Comparison of ENCODE assay signal across 18 mouse cellular contexts in the genomic region with DNA sequence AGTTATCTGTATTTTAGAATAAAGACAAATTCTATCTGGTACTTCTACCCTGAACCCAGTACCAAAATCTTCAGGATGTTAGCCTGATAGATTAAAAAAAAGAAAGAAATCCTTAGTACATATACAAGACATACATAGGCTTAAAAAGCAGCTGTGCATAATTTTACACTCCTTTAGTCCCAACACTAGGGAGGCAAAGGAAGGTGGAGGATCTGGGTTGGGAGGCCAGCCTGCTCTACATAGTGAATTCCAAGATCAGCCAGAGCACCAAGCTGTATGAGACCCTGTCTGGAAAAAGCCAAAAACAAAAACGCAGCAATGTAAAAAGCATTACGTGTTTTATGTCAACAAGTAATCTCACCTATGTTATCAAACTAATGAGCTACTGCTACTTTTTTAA. TPM values are rescaled to one million over a fixed set of nuclear protein-coding genes. Genes with fewer than 3 reads are reported as not detected.
DNase-seq lines count a peak whose midpoint lies in the region; ATAC-seq and TF ChIP-seq lines count a peak whose summit lies in the region.
"Had no signal": no experiment of that assay in that cellular context is flagged by ENCODE, and none has a peak within 500 bp of the region (broad histone marks: within the 10 kb centered on the region; RNA-seq: fewer than 3 reads in every experiment).

No protein-coding gene starts in this region.

- H3K9ac ChIP-seq in heart, postnatal 0 days (replicated peaks; ENCODE audit: low read depth, low read length) = no peak overlapping the region
- no peak overlapping the region for H3K9ac ChIP-seq in lung, embryonic 14.5 days
- no peak overlapping the region for H3K9ac ChIP-seq in liver, postnatal 0 days (replicated peaks)
- H3K9ac ChIP-seq: embryonic facial prominence, embryonic 12.5 days; forebrain, embryonic 15.5 days had no signal

- no peak overlapping the region for H3K27ac ChIP-seq in cerebellum, adult 2 months (ENCODE audit: insufficient read depth, low read length)
- no peak overlapping the region for H3K27ac ChIP-seq in heart, postnatal 0 days (ENCODE audit: low read depth)
- H3K27ac ChIP-seq in heart, embryonic 10.5 days = no peak overlapping the region
- H3K27ac ChIP-seq in lung, embryonic 14.5 days (ENCODE audit: low read depth) = no peak overlapping the region
- H3K27ac ChIP-seq in liver, postnatal 0 days (ENCODE audit: low read depth) = no peak overlapping the region
- H3K27ac ChIP-seq: embryonic facial prominence, embryonic 12.5 days; forebrain, embryonic 15.5 days had no signal

- no peak for TF ChIP-seq EP300 in heart, postnatal 0 days (IDR thresholded peaks at IDR 0.05; ENCODE audit: low read depth)
- no peak for TF ChIP-seq EP300 in liver, postnatal 0 days (IDR thresholded peaks at IDR 0.05; ENCODE audit: low read depth)

- H3K4me2 ChIP-seq in heart, postnatal 0 days (ENCODE audit: low read depth, low read length) = peak overlapping the region; percentile 21; the same call in 1 of the 2 replicates
- peak overlapping the region; percentile 4; the same call in 1 of the 2 replicates for H3K4me2 ChIP-seq in lung, embryonic 14.5 days
- H3K4me2 ChIP-seq in liver, postnatal 0 days (ENCODE audit: low read depth, low read length) = peak overlapping the region; percentile 75
- H3K4me2 ChIP-seq: embryonic facial prominence, embryonic 12.5 days; forebrain, embryonic 15.5 days had no signal

- no peak for DNase-seq in cerebellum, adult 2 months
- no peak for DNase-seq in cerebellum, postnatal 4 days (ENCODE audit: low spot score in 2 of 2)
- no peak for DNase-seq in heart, postnatal 0 days (ENCODE audit: low spot score)
- no peak for DNase-seq in heart, embryonic 10.5 days (ENCODE audit: low spot score)
- DNase-seq in lung, embryonic 14.5 days = no peak
- DNase-seq in lung, adult 2 months = no peak
- no peak for DNase-seq in liver, postnatal 0 days
- no peak for DNase-seq in right cerebral cortex, adult 2 months (ENCODE audit: low spot score in 2 of 2)
- DNase-seq: adrenal gland, postnatal 14 days; cerebellum, postnatal 14 days; thymus, adult 2 months had no signal

- H3K36me3 ChIP-seq in heart, postnatal 0 days (replicated peaks; ENCODE audit: control insufficient read depth, insufficient read depth, low read length) = peaks cover 12% of the 10 kb centered on the region
- H3K36me3 ChIP-seq in heart, embryonic 10.5 days = peaks cover 36% of the 10 kb centered on the region
- peaks cover 45% of the 10 kb centered on the region for H3K36me3 ChIP-seq in lung, embryonic 14.5 days (ENCODE audit: insufficient read depth)
- H3K36me3 ChIP-seq in liver, postnatal 0 days (replicated peaks; ENCODE audit: insufficient read depth, low read length) = peaks cover 43% of the 10 kb centered on the region

- H3K27me3 ChIP-seq in cerebellum, adult 2 months (ENCODE audit: control insufficient read depth, insufficient read depth, low read length) = no peaks in the 10 kb centered on the region
- no peaks in the 10 kb centered on the region for H3K27me3 ChIP-seq in heart, postnatal 0 days (ENCODE audit: control insufficient read depth, insufficient read depth, low read length)
- H3K27me3 ChIP-seq in heart, embryonic 10.5 days (ENCODE audit: insufficient read depth, poor library complexity, severe bottlenecking) = no peaks in the 10 kb centered on the region
- H3K27me3 ChIP-seq in lung, embryonic 14.5 days (ENCODE audit: insufficient read depth, low read length) = no peaks in the 10 kb centered on the region
- H3K27me3 ChIP-seq in liver, postnatal 0 days (ENCODE audit: insufficient read depth, low read length) = no peaks in the 10 kb centered on the region
- H3K27me3 ChIP-seq: embryonic facial prominence, embryonic 12.5 days; forebrain, embryonic 15.5 days; megakaryocyte, embryonic 14.5 days had no signal

- no peak for ATAC-seq in heart, postnatal 0 days (ENCODE audit: insufficient read depth, low read depth)
- no peak for ATAC-seq in lung, embryonic 14.5 days (ENCODE audit: insufficient read depth)
- ATAC-seq in liver, postnatal 0 days = no peak
- ATAC-seq: forebrain, embryonic 15.5 days had no signal

- 13% methylated on average over 2 of the region's 2 CpGs for WGBS in cerebellum, adult 2 months
- WGBS in heart, postnatal 0 days = 48% methylated on average over 2 of the region's 2 CpGs
- 86% methylated on average over 2 of the region's 2 CpGs for WGBS in heart, embryonic 10.5 days
- WGBS in lung, embryonic 14.5 days = 77% methylated on average over 2 of the region's 2 CpGs
- 40% methylated on average over 2 of the region's 2 CpGs for WGBS in lung, adult 2 months
- 72% methylated on average over 2 of the region's 2 CpGs for WGBS in liver, postnatal 0 days (ENCODE audit: insufficient replicate concordance)

- peaks cover 2% of the 10 kb centered on the region; the same call in 1 of the 2 replicates for H3K4me1 ChIP-seq in cerebellum, adult 2 months (ENCODE audit: control insufficient read depth, insufficient read depth, low read length)
- peaks cover 21% of the 10 kb centered on the region for H3K4me1 ChIP-seq in heart, postnatal 0 days (ENCODE audit: control insufficient read depth, insufficient read depth)
- H3K4me1 ChIP-seq in heart, embryonic 10.5 days = 0 out of 2 replicates have a peak, but pooled peaks cover 12% of the 10 kb centered on the region
- peaks cover 10% of the 10 kb centered on the region; the same call in 1 of the 2 replicates for H3K4me1 ChIP-seq in lung, embryonic 14.5 days (ENCODE audit: insufficient read depth)
- H3K4me1 ChIP-seq in lung, adult 2 months (ENCODE audit: control insufficient read depth, insufficient read depth, low read length) = peaks cover 10% of the 10 kb centered on the region
- peaks cover 23% of the 10 kb centered on the region for H3K4me1 ChIP-seq in liver, postnatal 0 days (ENCODE audit: insufficient read depth)

- no peaks in the 10 kb centered on the region for H3K9me3 ChIP-seq in heart, postnatal 0 days (replicated peaks; ENCODE audit: control insufficient read depth, low read length)
- no peaks in the 10 kb centered on the region for H3K9me3 ChIP-seq in heart, embryonic 10.5 days
- no peaks in the 10 kb centered on the region for H3K9me3 ChIP-seq in lung, embryonic 14.5 days (ENCODE audit: low read depth, low read length)
- no peaks in the 10 kb centered on the region for H3K9me3 ChIP-seq in liver, postnatal 0 days (ENCODE audit: low read length)
- H3K9me3 ChIP-seq: embryonic facial prominence, embryonic 12.5 days; forebrain, embryonic 15.5 days; megakaryocyte, embryonic 14.5 days had no signal

- no peak for TF ChIP-seq POLR2A in cerebellum, adult 2 months (IDR thresholded peaks at IDR 0.05; ENCODE audit: borderline replicate concordance, insufficient read depth, low read length)
- TF ChIP-seq POLR2A in lung, adult 2 months (IDR thresholded peaks at IDR 0.05; ENCODE audit: borderline replicate concordance, extremely low read depth, low read depth, low read length) = no peak

- H3K4me3 ChIP-seq in cerebellum, adult 2 months (replicated peaks; ENCODE audit: insufficient read depth, low read depth, low read length) = peak overlapping the region; percentile 19
- H3K4me3 ChIP-seq in heart, postnatal 0 days (ENCODE audit: low read depth, low read length) = no peak overlapping the region
- no peak overlapping the region for H3K4me3 ChIP-seq in heart, embryonic 10.5 days
- no peak overlapping the region for H3K4me3 ChIP-seq in lung, embryonic 14.5 days (ENCODE audit: low read depth, low read length)
- no peak overlapping the region for H3K4me3 ChIP-seq in lung, adult 2 months (replicated peaks; ENCODE audit: extremely low read depth, low read depth, low read length)
- 0 out of 2 replicates have a peak overlapping the region, but pooled peaks have one; percentile 91 for H3K4me3 ChIP-seq in liver, postnatal 0 days (ENCODE audit: low read depth, low read length)
- H3K4me3 ChIP-seq: embryonic facial prominence, embryonic 12.5 days; forebrain, embryonic 15.5 days; megakaryocyte, embryonic 14.5 days had no signal

- no peak for TF ChIP-seq CTCF in cerebellum, adult 2 months (IDR thresholded peaks at IDR 0.05; ENCODE audit: borderline replicate concordance, insufficient read depth, low read depth, low read length)
- TF ChIP-seq CTCF in heart, postnatal 0 days (IDR thresholded peaks at IDR 0.05; ENCODE audit: low read depth) = no peak
- TF ChIP-seq CTCF in lung, embryonic 14.5 days (IDR thresholded peaks at IDR 0.05; ENCODE audit: low read depth) = no peak
- TF ChIP-seq CTCF in lung, adult 2 months (IDR thresholded peaks at IDR 0.05; ENCODE audit: insufficient read depth, low read length) = no peak
- no peak for TF ChIP-seq CTCF in liver, postnatal 0 days (IDR thresholded peaks at IDR 0.05; ENCODE audit: low read depth)

RNA-seq across cellular contexts. Expression of a gene that starts 4.3 kb away (rescaled TPM):
- polyA plus RNA-seq in cerebellum, adult 2 months (2012; rRNA removed) = 254 and 281 TPM in 2 replicates
- total RNA-seq in heart, postnatal 0 days (2014; rRNA removed; ENCODE audit: low replicate concordance) = 42.4 and 101 TPM in 2 replicates
- 170 and 177 TPM in 2 replicates for polyA plus RNA-seq in heart, postnatal 0 days (2015; fragmentation: Nextera tagmentation; extraction: Ambion mirVana)
- 506 and 686 TPM in 2 replicates for polyA plus RNA-seq in heart, embryonic 10.5 days (2016; fragmentation: Nextera tagmentation; extraction: Ambion mirVana)
- 673 and 695 TPM in 2 replicates for polyA plus RNA-seq in lung, embryonic 14.5 days (2014; fragmentation: Nextera tagmentation; extraction: Ambion mirVana)
- 50.1 and 83.7 TPM in 2 replicates for polyA plus RNA-seq in lung, adult 2 months (2012; rRNA removed)
- polyA plus RNA-seq in liver, postnatal 0 days (2015; fragmentation: Nextera tagmentation; extraction: Ambion mirVana) = 124 and 129 TPM in 2 replicates

RNA-seq across cellular contexts. Expression of a gene that starts 10.9 kb away (rescaled TPM):
- 1.1 and 1.2 TPM in 2 replicates for polyA plus RNA-seq in cerebellum, adult 2 months (2012; rRNA removed)
- 0.08 and 0.35 TPM in 2 replicates for total RNA-seq in heart, postnatal 0 days (2014; rRNA removed; ENCODE audit: low replicate concordance)
- 21.8 and 23.5 TPM in 2 replicates for polyA plus RNA-seq in heart, postnatal 0 days (2015; fragmentation: Nextera tagmentation; extraction: Ambion mirVana)
- polyA plus RNA-seq in heart, embryonic 10.5 days (2016; fragmentation: Nextera tagmentation; extraction: Ambion mirVana) = 52.3 and 61.7 TPM in 2 replicates
- 76.1 TPM in 2 replicates for polyA plus RNA-seq in lung, embryonic 14.5 days (2014; fragmentation: Nextera tagmentation; extraction: Ambion mirVana)
- polyA plus RNA-seq in lung, adult 2 months (2012; rRNA removed) = 2.5 TPM in 2 replicates
- polyA plus RNA-seq in liver, postnatal 0 days (2015; fragmentation: Nextera tagmentation; extraction: Ambion mirVana) = 23.9 and 30.7 TPM in 2 replicates

RNA-seq across cellular contexts. Expression of a gene that starts 57.3 kb away (rescaled TPM):
- polyA plus RNA-seq in cerebellum, adult 2 months (2012; rRNA removed) = 0.03 and 0.10 TPM in 2 replicates
- not detected in 2 replicates for total RNA-seq in heart, postnatal 0 days (2014; rRNA removed; ENCODE audit: low replicate concordance)
- polyA plus RNA-seq in heart, postnatal 0 days (2015; fragmentation: Nextera tagmentation; extraction: Ambion mirVana) = not detected in 2 replicates
- polyA plus RNA-seq in heart, embryonic 10.5 days (2016; fragmentation: Nextera tagmentation; extraction: Ambion mirVana) = not detected in 2 replicates
- not detected in 2 replicates for polyA plus RNA-seq in lung, embryonic 14.5 days (2014; fragmentation: Nextera tagmentation; extraction: Ambion mirVana)
- not detected in 2 replicates for polyA plus RNA-seq in lung, adult 2 months (2012; rRNA removed)
- not detected in 2 replicates for polyA plus RNA-seq in liver, postnatal 0 days (2015; fragmentation: Nextera tagmentation; extraction: Ambion mirVana)
- total RNA-seq: adrenal gland, postnatal 14 days; gastrocnemius, postnatal 4 days; left cerebral cortex, postnatal 10 days had no signal
- polyA plus RNA-seq: embryonic facial prominence, embryonic 12.5 days; forebrain, embryonic 15.5 days; large intestine, adult 2 months; lung, embryonic 16.5 days; thymus, adult 2 months had no signal

Comparison
In these comparisons a context has a peak if more than half of its experiments do, and no peak if none do; other contexts are left out.
1. H3K4me3 ChIP-seq: peak in cerebellum, adult 2 months (single experiment) and liver, postnatal 0 days (single experiment); none in heart, postnatal 0 days (single experiment), heart, embryonic 10.5 days (single experiment), lung, embryonic 14.5 days (single experiment) and lung, adult 2 months (single experiment).
2. H3K4me2 ChIP-seq: peak in every context shown above with its lines; median percentile 75 in liver, postnatal 0 days; 21 in heart, postnatal 0 days; 4 in lung, embryonic 14.5 days.